Mouse (Mus musculus): ENCODE data around the gene Tmem248. TPM values are rescaled to one million over a fixed set of nuclear protein-coding genes. Genes with fewer than 3 reads are reported as not detected.

The Tmem248 gene
- polyA plus RNA-seq, 1 experiment from 2014 or later: 33.8 TPM

GRCm38 (mm10) chr5:130181740-130182540 lies 34.9 kb upstream of the Tmem248 start:
- WGBS (ENCODE audit: insufficient replicate concordance): 81% methylated on average over 6 of the region's 6 CpGs
- H3K9ac ChIP-seq (ENCODE audit: low read depth, low read length): no peak overlapping the region
- no peaks in the 10 kb centered on the region for H3K27me3 ChIP-seq (ENCODE audit: control insufficient read depth, insufficient read depth, low read length)
- no peaks in the 10 kb centered on the region for H3K36me3 ChIP-seq (ENCODE audit: control insufficient read depth, insufficient read depth, low read length)
- no peak overlapping the region for H3K27ac ChIP-seq (ENCODE audit: low read depth, low read length)
- no peak overlapping the region for H3K4me3 ChIP-seq (ENCODE audit: low read depth, low read length)
- ATAC-seq (replicated peaks; ENCODE audit: insufficient number of reproducible peaks, low FRiP score, low TSS enrichment): no peak
- H3K4me1 ChIP-seq (ENCODE audit: control insufficient read depth, insufficient read depth, low read length): peaks cover 16% of the 10 kb centered on the region
- H3K9me3 ChIP-seq (replicated peaks; ENCODE audit: control insufficient read depth, low read length): no peaks in the 10 kb centered on the region
- no peak overlapping the region for H3K4me2 ChIP-seq

DNA sequence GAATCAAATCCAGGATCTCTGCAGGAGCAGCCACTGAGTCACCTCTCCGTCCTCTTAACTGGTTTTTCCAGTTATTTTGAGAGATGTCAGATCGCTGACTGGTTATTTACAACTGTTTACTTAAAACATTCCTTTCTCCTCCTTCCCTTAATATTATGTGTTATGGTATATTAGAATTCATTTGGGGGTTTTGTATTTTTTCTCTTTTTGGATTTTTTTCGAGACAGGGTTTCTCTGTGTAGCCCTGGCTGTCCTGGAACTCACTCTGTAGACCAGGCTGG lies 34.4 kb upstream of the Tmem248 start:
- 87% methylated on average over 3 of the region's 3 CpGs for WGBS (ENCODE audit: insufficient replicate concordance)
- peaks cover 16% of the 10 kb centered on the region for H3K4me1 ChIP-seq (ENCODE audit: control insufficient read depth, insufficient read depth, low read length)
- no peak overlapping the region for H3K4me2 ChIP-seq
- H3K4me3 ChIP-seq (ENCODE audit: low read depth, low read length): no peak overlapping the region
- no peaks in the 10 kb centered on the region for H3K9me3 ChIP-seq (replicated peaks; ENCODE audit: control insufficient read depth, low read length)
- no peaks in the 10 kb centered on the region for H3K36me3 ChIP-seq (ENCODE audit: control insufficient read depth, insufficient read depth, low read length)
- no peak overlapping the region for H3K27ac ChIP-seq (ENCODE audit: low read depth, low read length)
- ATAC-seq (replicated peaks; ENCODE audit: insufficient number of reproducible peaks, low FRiP score, low TSS enrichment): no peak
- H3K27me3 ChIP-seq (ENCODE audit: control insufficient read depth, insufficient read depth, low read length): no peaks in the 10 kb centered on the region
- H3K9ac ChIP-seq (ENCODE audit: low read depth, low read length): no peak overlapping the region

DNA sequence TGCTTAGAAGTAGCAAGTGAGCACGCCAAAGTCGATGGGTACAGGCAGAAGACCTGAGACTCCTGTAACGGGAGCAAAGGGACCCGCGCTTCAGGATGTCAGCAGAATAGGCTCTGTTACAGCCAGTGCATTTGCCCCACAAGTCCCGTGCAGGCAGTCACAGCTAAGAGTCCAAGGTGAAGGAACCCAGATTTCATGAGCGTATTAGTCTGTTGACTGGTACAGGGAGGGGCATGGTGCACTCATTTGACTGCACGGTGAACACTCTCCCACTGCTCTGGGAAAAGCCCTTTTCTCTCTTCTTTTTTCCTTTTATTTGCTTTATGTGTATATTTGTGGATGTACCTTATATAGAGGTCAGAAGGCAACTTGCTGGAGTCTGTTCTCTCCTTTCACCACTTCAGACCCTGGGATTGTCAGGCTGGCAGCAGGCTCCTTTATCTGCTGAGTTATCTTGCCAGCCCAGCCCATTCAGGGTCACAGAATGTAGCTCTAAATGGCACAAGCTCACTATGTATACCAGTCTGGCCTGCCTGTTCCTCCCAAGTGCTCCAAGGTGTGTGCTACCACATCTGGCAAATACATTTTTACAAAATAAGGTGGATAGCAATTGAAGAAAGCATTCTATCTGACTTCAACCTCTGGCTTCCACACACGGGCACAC lies 32.6 kb upstream of the Tmem248 start:
- H3K4me3 ChIP-seq (ENCODE audit: low read depth, low read length): no peak overlapping the region
- no peak overlapping the region for H3K4me2 ChIP-seq
- ATAC-seq (replicated peaks; ENCODE audit: insufficient number of reproducible peaks, low FRiP score, low TSS enrichment): no peak
- no peaks in the 10 kb centered on the region for H3K36me3 ChIP-seq (ENCODE audit: control insufficient read depth, insufficient read depth, low read length)
- WGBS (ENCODE audit: insufficient replicate concordance): 75% methylated on average over 9 of the region's 9 CpGs
- H3K9me3 ChIP-seq (replicated peaks; ENCODE audit: control insufficient read depth, low read length): no peaks in the 10 kb centered on the region
- H3K9ac ChIP-seq (ENCODE audit: low read depth, low read length): no peak overlapping the region
- H3K27me3 ChIP-seq (ENCODE audit: control insufficient read depth, insufficient read depth, low read length): no peaks in the 10 kb centered on the region
- H3K27ac ChIP-seq (ENCODE audit: low read depth, low read length): no peak overlapping the region
- peaks cover 9% of the 10 kb centered on the region for H3K4me1 ChIP-seq (ENCODE audit: control insufficient read depth, insufficient read depth, low read length)

DNA sequence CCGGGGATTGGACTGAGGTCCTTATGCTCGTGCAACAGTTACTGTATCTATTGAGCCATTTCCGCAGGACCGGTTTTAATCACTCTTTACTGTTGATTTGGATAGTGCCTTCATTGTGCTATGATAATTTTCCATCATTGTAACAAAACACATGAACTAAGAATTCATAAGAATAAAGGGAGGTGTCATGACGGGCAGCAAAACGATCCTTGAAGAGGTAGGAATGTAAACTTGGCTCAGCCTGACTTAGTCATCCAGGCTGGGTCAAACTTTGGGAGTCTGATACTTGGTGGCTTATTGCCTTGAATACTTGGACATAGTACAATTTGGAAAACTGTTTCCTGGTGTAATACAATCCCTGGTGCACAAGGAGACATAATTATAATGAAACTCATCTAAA lies 31.6 kb upstream of the Tmem248 start:
- Histone ChIP-seq H3K9me3 (replicated peaks; ENCODE audit: control insufficient read depth, low read length) (no peaks in the 10 kb centered on the region), H3K36me3 (ENCODE audit: control insufficient read depth, insufficient read depth, low read length) (peaks cover 8% of the 10 kb centered on the region), H3K27ac (ENCODE audit: low read depth, low read length) (no peak overlapping the region), H3K27me3 (ENCODE audit: control insufficient read depth, insufficient read depth, low read length) (no peaks in the 10 kb centered on the region), H3K4me3 (ENCODE audit: low read depth, low read length) (no peak overlapping the region), H3K4me2 (no peak overlapping the region), H3K9ac (ENCODE audit: low read depth, low read length) (no peak overlapping the region), H3K4me1 (ENCODE audit: control insufficient read depth, insufficient read depth, low read length) (peaks cover 7% of the 10 kb centered on the region; the same call in 1 of the 2 replicates)
- ATAC-seq (replicated peaks; ENCODE audit: insufficient number of reproducible peaks, low FRiP score, low TSS enrichment): no peak
- WGBS (ENCODE audit: insufficient replicate concordance): 85% methylated on average over 6 of the region's 6 CpGs

DNA sequence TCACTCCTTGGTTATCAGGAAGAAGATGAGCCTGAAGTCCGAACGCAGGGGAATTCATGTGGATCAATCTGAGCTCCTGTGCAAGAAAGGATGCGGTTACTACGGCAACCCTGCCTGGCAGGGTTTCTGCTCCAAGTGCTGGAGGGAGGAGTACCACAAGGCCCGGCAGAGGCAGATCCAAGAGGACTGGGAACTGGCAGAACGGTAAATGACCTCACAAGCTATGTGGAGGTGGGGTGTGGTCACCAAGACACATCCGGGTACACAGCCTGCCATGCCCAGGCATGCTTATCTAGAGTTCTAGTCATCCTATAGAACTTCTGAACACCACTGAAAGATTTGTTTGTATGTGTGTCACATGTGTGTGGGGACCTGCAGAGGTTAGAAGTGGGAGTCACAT lies 29.5 kb upstream of the Tmem248 start:
- WGBS (ENCODE audit: insufficient replicate concordance): 71% methylated on average over 7 of the region's 7 CpGs
- Histone ChIP-seq H3K27me3 (ENCODE audit: control insufficient read depth, insufficient read depth, low read length) (no peaks in the 10 kb centered on the region), H3K4me2 (no peak overlapping the region), H3K9ac (ENCODE audit: low read depth, low read length) (no peak overlapping the region), H3K4me1 (ENCODE audit: control insufficient read depth, insufficient read depth, low read length) (peaks cover 7% of the 10 kb centered on the region; the same call in 1 of the 2 replicates), H3K36me3 (ENCODE audit: control insufficient read depth, insufficient read depth, low read length) (peaks cover 10% of the 10 kb centered on the region), H3K27ac (ENCODE audit: low read depth, low read length) (no peak overlapping the region), H3K4me3 (ENCODE audit: low read depth, low read length) (no peak overlapping the region), H3K9me3 (replicated peaks; ENCODE audit: control insufficient read depth, low read length) (no peaks in the 10 kb centered on the region)
- no peak for ATAC-seq (replicated peaks; ENCODE audit: insufficient number of reproducible peaks, low FRiP score, low TSS enrichment)

DNA sequence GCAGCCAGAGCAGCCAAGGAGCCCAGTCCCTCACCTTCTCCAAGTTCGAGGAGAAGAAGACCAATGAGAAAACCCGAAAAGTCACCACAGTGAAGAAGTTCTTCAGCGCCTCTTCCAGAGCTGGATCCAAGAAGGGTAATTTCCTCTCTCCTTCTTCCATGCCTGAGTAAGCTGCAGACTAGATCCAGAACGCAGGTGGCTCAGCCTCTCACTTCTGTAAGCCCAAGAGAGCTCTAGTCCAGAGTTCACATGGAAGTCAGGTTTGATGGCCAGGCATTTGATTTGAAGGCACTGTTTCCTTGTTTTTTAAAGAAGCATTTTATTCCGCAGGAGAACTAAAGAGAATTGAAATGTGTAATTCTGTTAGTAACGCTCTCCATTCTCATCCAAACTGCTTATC lies 26.0 kb upstream of the Tmem248 start:
- Histone ChIP-seq H3K36me3 (ENCODE audit: control insufficient read depth, insufficient read depth, low read length) (peaks cover 10% of the 10 kb centered on the region), H3K4me2 (no peak overlapping the region), H3K4me1 (ENCODE audit: control insufficient read depth, insufficient read depth, low read length) (peaks cover 2% of the 10 kb centered on the region), H3K9me3 (replicated peaks; ENCODE audit: control insufficient read depth, low read length) (no peaks in the 10 kb centered on the region), H3K4me3 (ENCODE audit: low read depth, low read length) (no peak overlapping the region), H3K27ac (ENCODE audit: low read depth, low read length) (no peak overlapping the region), H3K27me3 (ENCODE audit: control insufficient read depth, insufficient read depth, low read length) (no peaks in the 10 kb centered on the region), H3K9ac (ENCODE audit: low read depth, low read length) (no peak overlapping the region)
- 92% methylated on average over 6 of the region's 6 CpGs for WGBS (ENCODE audit: insufficient replicate concordance)
- ATAC-seq (replicated peaks; ENCODE audit: insufficient number of reproducible peaks, low FRiP score, low TSS enrichment): no peak

- peaks cover 10% of the 10 kb centered on the region for H3K36me3 ChIP-seq (ENCODE audit: control insufficient read depth, insufficient read depth, low read length)
- H3K27ac ChIP-seq (ENCODE audit: low read depth, low read length): no peak overlapping the region
- ATAC-seq (replicated peaks; ENCODE audit: insufficient number of reproducible peaks, low FRiP score, low TSS enrichment): peak; percentile 46
- no peaks in the 10 kb centered on the region for H3K27me3 ChIP-seq (ENCODE audit: control insufficient read depth, insufficient read depth, low read length)
- WGBS (ENCODE audit: insufficient replicate concordance): 63% methylated on average over 6 of the region's 6 CpGs
- peaks cover 11% of the 10 kb centered on the region for H3K4me1 ChIP-seq (ENCODE audit: control insufficient read depth, insufficient read depth, low read length)
- no peak overlapping the region for H3K4me3 ChIP-seq (ENCODE audit: low read depth, low read length)
- no peak overlapping the region for H3K4me2 ChIP-seq
- no peak overlapping the region for H3K9ac ChIP-seq (ENCODE audit: low read depth, low read length)
- H3K9me3 ChIP-seq (replicated peaks; ENCODE audit: control insufficient read depth, low read length): no peaks in the 10 kb centered on the region
Measured at GRCm38 (mm10) chr5:130191865-130192264, 25.0 kb upstream of the Tmem248 start.

- no peak overlapping the region for H3K27ac ChIP-seq (ENCODE audit: low read depth, low read length)
- WGBS (ENCODE audit: insufficient replicate concordance): 70% methylated on average over 2 of the region's 2 CpGs
- peaks cover 10% of the 10 kb centered on the region for H3K36me3 ChIP-seq (ENCODE audit: control insufficient read depth, insufficient read depth, low read length)
- H3K9me3 ChIP-seq (replicated peaks; ENCODE audit: control insufficient read depth, low read length): no peaks in the 10 kb centered on the region
- ATAC-seq (replicated peaks; ENCODE audit: insufficient number of reproducible peaks, low FRiP score, low TSS enrichment): no peak
- no peaks in the 10 kb centered on the region for H3K27me3 ChIP-seq (ENCODE audit: control insufficient read depth, insufficient read depth, low read length)
- peaks cover 14% of the 10 kb centered on the region for H3K4me1 ChIP-seq (ENCODE audit: control insufficient read depth, insufficient read depth, low read length)
- H3K4me3 ChIP-seq (ENCODE audit: low read depth, low read length): no peak overlapping the region
- no peak overlapping the region for H3K9ac ChIP-seq (ENCODE audit: low read depth, low read length)
- H3K4me2 ChIP-seq: no peak overlapping the region
Measured at GRCm38 (mm10) chr5:130192356-130192944, 24.4 kb upstream of the Tmem248 start.
